31 mouse cellular contexts compared by ENCODE assay signal in genomic region chr10:44724575-44724974, GRCm38 (mm10).
"Had no signal": no experiment of that assay in that cellular context is flagged by ENCODE, and none has a peak within 500 bp of the region (broad histone marks: within the 10 kb centered on the region; RNA-seq: fewer than 3 reads in every experiment).

No protein-coding gene starts in this region.

- H3K4me3 ChIP-seq: heart, embryonic 12.5 days; heart, embryonic 13.5 days; heart, embryonic 15.5 days; hindbrain, embryonic 10.5 days; hindbrain, embryonic 12.5 days; hindbrain, embryonic 13.5 days; hindbrain, embryonic 15.5 days; intestine, embryonic 15.5 days; kidney, embryonic 15.5 days; layer of hippocampus, adult 2 months; left cerebral cortex, adult 2 months had no signal

- H3K27ac ChIP-seq: heart, embryonic 13.5 days; heart, embryonic 15.5 days; hindbrain, embryonic 10.5 days; hindbrain, embryonic 12.5 days; hindbrain, embryonic 13.5 days; hindbrain, embryonic 14.5 days; hindbrain, embryonic 15.5 days; hindbrain, postnatal 0 days; intestine, embryonic 15.5 days; kidney, embryonic 15.5 days; kidney, postnatal 0 days; layer of hippocampus, adult 2 months; left cerebral cortex, adult 2 months had no signal

- H3K9me3 ChIP-seq: heart, embryonic 12.5 days; heart, embryonic 13.5 days; heart, embryonic 15.5 days; hindbrain, embryonic 10.5 days; hindbrain, embryonic 12.5 days; hindbrain, embryonic 13.5 days; hindbrain, embryonic 15.5 days; intestine, embryonic 15.5 days; kidney, embryonic 15.5 days had no signal

- H3K27me3 ChIP-seq: heart, embryonic 12.5 days; heart, embryonic 13.5 days; heart, embryonic 15.5 days; hindbrain, embryonic 12.5 days; hindbrain, embryonic 13.5 days; hindbrain, embryonic 15.5 days; intestine, embryonic 15.5 days; kidney, embryonic 15.5 days had no signal

- H3K36me3 ChIP-seq: heart, embryonic 12.5 days; heart, embryonic 13.5 days; heart, embryonic 15.5 days; hindbrain, embryonic 10.5 days; hindbrain, embryonic 12.5 days; hindbrain, embryonic 13.5 days; hindbrain, embryonic 15.5 days; intestine, embryonic 15.5 days; kidney, embryonic 15.5 days had no signal

- ATAC-seq: hindbrain, embryonic 16.5 days; hindbrain, postnatal 0 days; intestine, embryonic 15.5 days; intestine, embryonic 16.5 days; intestine, postnatal 0 days had no signal

- H3K4me1 ChIP-seq: heart, embryonic 12.5 days; heart, embryonic 13.5 days; heart, embryonic 15.5 days; hindbrain, embryonic 10.5 days; hindbrain, embryonic 12.5 days; hindbrain, embryonic 13.5 days; hindbrain, embryonic 15.5 days; intestine, embryonic 15.5 days; kidney, embryonic 15.5 days had no signal

- H3K9ac ChIP-seq: heart, embryonic 12.5 days; heart, embryonic 13.5 days; heart, embryonic 15.5 days; hindbrain, embryonic 12.5 days; hindbrain, embryonic 13.5 days; hindbrain, embryonic 14.5 days; hindbrain, embryonic 15.5 days; intestine, embryonic 15.5 days; kidney, embryonic 15.5 days had no signal

- DNase-seq: heart, postnatal 10 days; heart, postnatal 14 days; heart, postnatal 36 days; heart, postnatal 4 days; kidney, adult 11 months; kidney, adult 18-20 months; kidney, adult 8-10 months; kidney, adult 9 months; kidney, postnatal 10 days; kidney, postnatal 14 days; kidney, postnatal 25 days; kidney, postnatal 36 days; layer of hippocampus, adult 9-11 months; layer of hippocampus, postnatal 36 days had no signal
